Mouse (Mus musculus) CD4-positive naive resting alpha-beta T cell, adult 76 days (primary cell): Measurements from ENCODE around the gene Ptprd. TPM values are rescaled to one million over a fixed set of nuclear protein-coding genes. Genes with fewer than 3 reads are reported as not detected.

Source experiments
- total RNA-seq: library from RNA; stranded (reverse); gene quantifications from one replicate; pipeline ENCODE4 v1.2.4, GENCODE M21; 2023

The Ptprd gene
- not detected for total RNA-seq

GRCm38 (mm10) chr4:78211529-78212494 lies at the start of gene Ptprd:
Gene Ptprd, minus strand, starts transcription at chr4:78211961.

